ENCODE assay signal across 23 mouse cellular contexts in the genomic region with DNA sequence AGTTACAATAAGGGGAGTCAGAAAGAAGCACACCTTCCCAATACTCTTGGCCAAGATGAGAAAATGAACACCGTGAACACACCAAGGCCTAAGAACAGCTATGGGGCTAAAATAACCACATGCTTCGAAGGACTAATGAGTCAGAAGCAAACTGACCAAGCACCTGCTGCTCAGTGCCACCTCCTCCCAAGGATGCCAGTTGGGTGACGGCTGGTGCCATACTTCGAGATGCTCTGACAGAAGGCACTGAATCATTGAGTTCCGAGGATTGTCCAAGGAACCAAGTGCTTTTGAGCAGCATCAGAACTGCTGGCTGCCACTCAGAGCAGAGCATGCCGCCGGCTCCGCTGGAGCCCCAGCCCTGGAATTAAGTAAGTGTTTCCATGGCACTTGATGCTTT.
"Had no signal": no experiment of that assay in that cellular context is flagged by ENCODE, and none has a peak within 500 bp of the region (broad histone marks: within the 10 kb centered on the region; RNA-seq: fewer than 3 reads in every experiment).

No protein-coding gene starts in this region.

- H3K27ac ChIP-seq: heart, embryonic 10.5 days; hindbrain, embryonic 10.5 days; hindbrain, embryonic 12.5 days; hindbrain, embryonic 14.5 days; intestine, embryonic 15.5 days; left cerebral cortex, adult 2 months; limb, embryonic 13.5 days; limb, embryonic 15.5 days; liver, embryonic 12.5 days; liver, embryonic 14.5 days had no signal

- ATAC-seq: hindbrain, embryonic 16.5 days; inflammation-experienced regulatory T-cells, adult 6 months; intestine, embryonic 15.5 days; intestine, postnatal 0 days; liver, embryonic 12.5 days had no signal

- H3K4me3 ChIP-seq: heart, embryonic 10.5 days; heart, embryonic 12.5 days; hindbrain, embryonic 10.5 days; hindbrain, embryonic 12.5 days; intestine, embryonic 15.5 days; left cerebral cortex, adult 2 months; limb, embryonic 13.5 days; limb, embryonic 15.5 days; liver, embryonic 12.5 days had no signal

- DNase-seq: gastrocnemius, postnatal 14 days; heart, postnatal 10 days; heart, postnatal 4 days; kidney, adult 18-20 months; kidney, adult 8-10 months; kidney, postnatal 10 days; kidney, postnatal 25 days; kidney, postnatal 4 days; left cerebral cortex, postnatal 4 days had no signal

- H3K36me3 ChIP-seq: heart, embryonic 10.5 days; heart, embryonic 12.5 days; hindbrain, embryonic 10.5 days; hindbrain, embryonic 12.5 days; intestine, embryonic 15.5 days; limb, embryonic 13.5 days; limb, embryonic 15.5 days; liver, embryonic 12.5 days had no signal

- H3K27me3 ChIP-seq: hindbrain, embryonic 12.5 days; intestine, embryonic 15.5 days; limb, embryonic 15.5 days; liver, embryonic 12.5 days had no signal
